Mouse (Mus musculus) cerebellum, adult 2 months (tissue): ENCODE results near the gene Wwtr1.

Source experiments
- CTCF ChIP-seq: fragments of 200-500 bp; IDR thresholded peaks from 2 replicates; pipeline ENCODE4 v1.5.1; 2011; ENCODE audit warnings: low read depth, mild to moderate bottlenecking, control low read depth, low read length, moderate library complexity, borderline replicate concordance; ENCODE audit not compliant: insufficient read depth
- POLR2A ChIP-seq: fragments of 200-500 bp; IDR thresholded peaks from 2 replicates; pipeline ENCODE4 v1.6.1; 2011; ENCODE audit warnings: low read length, control low read depth, borderline replicate concordance; ENCODE audit not compliant: insufficient read depth

DNA sequence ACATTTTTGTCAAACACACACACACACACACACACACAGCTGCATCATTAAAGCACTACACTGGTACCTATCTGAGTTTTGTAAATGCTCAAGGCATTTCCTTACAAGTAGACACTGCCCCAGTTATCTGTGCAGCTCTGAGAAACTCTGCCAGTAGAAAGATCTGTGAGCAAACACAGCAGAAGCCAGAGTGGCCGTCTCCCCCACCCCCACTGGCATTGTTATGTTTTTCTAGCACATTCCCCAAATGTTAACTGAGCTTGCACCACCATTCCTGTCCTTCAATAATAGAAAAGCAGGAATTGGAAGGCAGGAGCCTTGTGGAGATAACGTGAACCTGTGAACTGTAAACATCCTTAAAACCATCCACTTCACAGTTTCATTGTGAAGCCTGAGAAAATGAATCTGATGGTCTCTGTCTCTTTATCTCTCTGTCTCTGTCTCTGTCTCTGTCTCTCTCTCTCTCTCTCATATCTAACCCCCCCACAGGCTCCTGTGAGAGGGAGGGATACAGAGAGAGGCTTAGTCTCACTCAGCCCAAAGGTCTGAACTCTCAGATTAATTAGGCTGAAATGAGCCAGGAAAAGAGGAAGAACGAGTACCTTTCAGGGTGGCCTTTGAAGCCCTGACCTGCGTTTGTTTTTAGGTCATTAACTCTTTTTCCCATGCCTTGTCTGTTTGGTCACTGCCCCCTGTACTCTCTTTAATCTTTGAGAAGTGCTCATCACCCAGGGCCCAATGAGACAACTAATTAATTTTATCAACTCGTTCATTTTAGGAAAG, 146.8 kb downstream of the Wwtr1 start:
- TF ChIP-seq CTCF (no peak), POLR2A (no peak)
